Mouse (Mus musculus) frontal cortex, postnatal 25 days (tissue): ENCODE measurements around the gene 1700001C19Rik.

Source experiments
- DNase-seq, 2 experiments: peaks; one replicate each; pipeline ENCODE4 v3.0.0; 2022; ENCODE audit warnings: low spot score in 2 of 2

Gene 1700001C19Rik

GRCm38 (mm10) chr17:47436907-47437547 lies at the start of gene 1700001C19Rik:
TSS of gene 1700001C19Rik (minus strand) at chr17:47437376.
- DNase-seq, result no peak

DNA sequence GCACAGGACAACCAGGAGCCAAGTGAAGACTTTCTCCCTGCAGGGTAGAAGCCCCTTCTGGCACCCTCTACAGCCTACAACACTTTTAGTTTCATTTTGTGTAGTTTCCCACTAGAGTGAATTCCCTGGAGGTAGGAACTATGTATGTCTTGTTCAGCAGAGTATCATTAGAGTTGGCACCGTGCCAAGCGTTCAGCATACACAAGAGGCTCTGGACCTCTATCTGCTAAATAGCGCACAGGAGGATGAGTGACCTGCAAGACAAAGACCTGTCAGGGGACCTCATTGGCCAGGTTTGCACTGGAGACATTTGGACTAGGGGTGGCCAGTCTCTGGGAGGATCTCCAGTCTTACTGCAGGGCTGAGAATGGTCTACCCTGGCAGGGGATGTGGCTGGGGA lies 48.6 kb upstream of the 1700001C19Rik start:
- DNase-seq, result no peak

- DNase-seq, result no peak
Measured at GRCm38 (mm10) chr17:47484993-47485392, 47.8 kb upstream of the 1700001C19Rik start.

GRCm38 (mm10) chr17:47484241-47484921 lies 47.2 kb upstream of the 1700001C19Rik start:
- no peak for DNase-seq

GRCm38 (mm10) chr17:47482401-47482800 lies 45.2 kb upstream of the 1700001C19Rik start:
- peak in 1 of 2 experiments; percentile 33 for DNase-seq

GRCm38 (mm10) chr17:47479887-47480286 lies 42.7 kb upstream of the 1700001C19Rik start:
- DNase-seq, result no peak

- no peak for DNase-seq
Measured at GRCm38 (mm10) chr17:47475714-47476113, 38.5 kb upstream of the 1700001C19Rik start.

DNA sequence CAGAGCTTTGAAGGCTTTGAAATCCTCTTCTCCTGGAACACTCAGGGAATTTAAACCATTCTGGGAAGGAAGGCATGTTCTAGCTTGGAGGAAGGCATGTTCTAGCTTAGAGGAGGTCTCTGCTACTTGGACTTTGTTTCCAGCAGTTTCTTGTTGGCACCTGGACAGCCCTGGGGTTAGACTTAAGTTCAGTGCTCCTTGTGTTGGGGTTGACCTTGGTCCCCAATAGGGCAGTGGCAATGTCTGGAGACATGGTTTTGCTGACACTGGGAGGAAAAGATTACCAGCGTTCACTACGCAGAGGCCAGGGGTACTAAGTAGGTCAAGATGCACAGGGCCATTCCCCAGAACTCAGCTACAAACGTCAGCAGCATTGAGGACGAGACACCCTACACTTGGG lies 38.0 kb upstream of the 1700001C19Rik start:
- no peak for DNase-seq

- no peak for DNase-seq
Measured at GRCm38 (mm10) chr17:47474250-47474649, 37.1 kb upstream of the 1700001C19Rik start.

DNA sequence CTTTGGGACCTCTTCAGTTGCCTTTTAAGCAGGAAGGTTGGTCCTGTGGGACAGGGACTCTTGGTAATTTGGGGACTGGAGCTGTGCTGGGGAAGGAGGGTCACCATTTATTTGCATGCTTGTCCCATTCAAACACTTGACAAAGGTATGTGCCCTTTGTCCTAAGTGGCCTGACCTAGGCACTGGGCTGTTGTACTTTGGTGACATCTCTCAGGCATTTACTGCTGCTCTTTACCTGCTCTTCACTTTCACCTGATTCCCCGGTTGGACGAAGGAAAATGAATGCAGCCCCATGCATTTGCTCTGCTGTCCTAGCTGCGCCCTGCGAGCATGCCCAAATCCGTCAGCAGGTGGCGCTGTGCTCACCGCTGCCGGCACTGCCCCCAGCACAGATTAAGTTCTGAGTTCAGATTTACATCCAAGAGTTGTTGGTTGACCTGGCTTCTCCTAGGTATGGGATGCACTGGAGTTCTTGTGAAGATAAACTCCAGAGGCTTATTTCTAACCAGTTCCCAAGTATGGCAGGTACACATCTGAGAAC lies 36.3 kb upstream of the 1700001C19Rik start:
- DNase-seq, result peak in 1 of 2 experiments; percentile 17

- no peak for DNase-seq
Measured at GRCm38 (mm10) chr17:47472435-47473350, 35.5 kb upstream of the 1700001C19Rik start.

- DNase-seq, result no peak
Measured at GRCm38 (mm10) chr17:47470686-47471085, 33.5 kb upstream of the 1700001C19Rik start.

DNA sequence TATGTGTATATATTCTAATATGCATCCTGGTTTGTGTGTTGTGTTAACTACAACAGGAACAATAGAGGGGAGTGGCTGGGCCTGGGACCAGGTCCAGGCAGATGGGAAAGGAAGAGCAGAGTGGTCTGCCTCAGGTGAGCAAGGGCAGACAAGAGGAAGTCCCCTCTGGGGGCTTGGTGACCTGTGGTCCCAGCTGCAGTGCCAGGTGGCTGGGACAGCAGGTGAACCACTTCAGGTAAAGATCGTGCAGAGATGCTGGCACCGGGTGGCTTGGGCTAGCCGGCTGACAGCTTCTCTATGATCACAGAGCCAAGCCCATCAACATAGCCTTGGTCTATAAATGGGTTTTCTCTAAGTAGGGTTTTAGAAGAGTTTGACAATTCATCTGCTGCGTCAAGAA lies 32.9 kb upstream of the 1700001C19Rik start:
- no peak for DNase-seq

DNA sequence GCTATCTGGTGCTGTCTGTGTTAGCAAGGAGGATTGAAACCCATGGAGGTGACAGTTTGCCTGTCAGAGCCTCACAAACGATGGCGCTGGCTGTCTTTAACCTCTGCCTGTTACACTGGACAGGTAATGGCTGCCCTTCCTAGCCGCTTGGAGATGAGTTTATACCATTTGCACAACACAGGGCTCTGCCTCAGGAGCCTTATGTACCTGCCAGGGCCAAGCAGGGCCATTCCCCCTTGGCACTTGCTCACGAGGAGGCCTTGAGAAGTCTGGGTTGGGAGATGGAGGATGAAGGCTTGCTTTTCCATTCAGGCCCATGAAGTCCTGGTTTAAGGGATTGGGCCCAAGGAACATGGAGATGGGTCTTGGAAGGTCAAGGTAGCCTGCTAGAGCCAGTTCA lies 32.5 kb upstream of the 1700001C19Rik start:
- no peak for DNase-seq

DNA sequence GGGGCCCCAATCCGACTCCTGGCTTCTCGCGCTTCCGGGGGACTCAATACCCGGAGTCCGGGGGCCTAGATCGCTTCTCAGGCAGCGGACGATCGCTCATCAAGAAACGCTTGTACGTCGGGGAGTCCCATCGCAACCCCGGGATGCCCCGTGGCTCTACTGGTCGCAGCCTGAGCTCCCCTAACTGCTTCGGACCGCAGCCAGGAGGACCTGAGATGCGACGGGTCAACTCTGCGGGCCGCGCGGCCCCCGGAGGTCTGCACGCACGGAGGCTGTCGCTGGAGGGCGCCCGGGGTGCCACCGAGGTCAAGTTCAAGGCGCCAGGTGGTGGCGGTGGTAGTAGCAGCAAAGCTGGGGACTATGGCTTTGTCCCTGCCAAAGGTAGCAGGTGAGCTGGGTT lies 31.3 kb upstream of the 1700001C19Rik start:
- no peak for DNase-seq

DNA sequence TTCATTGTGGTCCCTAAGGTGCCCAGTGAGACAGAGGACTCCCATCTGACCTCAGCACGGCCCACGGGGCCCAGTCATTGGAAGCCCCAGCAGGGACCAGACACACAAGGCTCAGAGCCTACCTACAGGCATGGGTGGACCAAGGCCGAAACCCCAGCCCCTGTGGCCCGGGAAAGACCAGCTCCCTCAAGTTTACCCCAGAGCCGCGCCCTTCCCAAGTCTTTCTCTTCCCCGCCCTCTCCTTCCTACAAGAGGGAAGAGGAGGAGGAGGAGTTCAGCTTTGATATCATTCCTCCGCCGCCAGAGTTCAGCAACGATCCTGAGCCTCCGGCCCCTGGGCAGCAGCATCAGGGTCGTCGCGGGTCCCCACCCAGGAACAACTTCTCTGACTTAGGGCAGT lies 30.9 kb upstream of the 1700001C19Rik start:
- no peak for DNase-seq

DNA sequence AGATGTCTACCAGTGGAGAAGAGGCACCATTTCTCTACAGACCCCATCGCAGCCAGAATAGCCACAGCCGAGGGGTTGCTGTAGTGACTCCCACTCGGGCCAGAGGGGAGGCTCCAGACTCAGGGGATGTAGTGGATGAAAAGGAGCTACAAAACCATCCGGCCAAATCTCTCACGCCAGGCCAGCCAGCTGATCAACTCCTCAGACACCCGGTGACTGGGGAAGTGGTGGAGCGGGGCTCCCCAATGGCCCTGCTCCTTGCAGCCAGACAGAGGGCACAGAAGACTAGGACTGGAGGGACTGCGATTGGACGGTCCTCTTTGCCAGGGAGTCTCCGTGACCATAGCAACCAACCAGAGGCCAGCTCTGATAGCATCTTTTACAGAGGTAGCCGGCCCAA lies 30.5 kb upstream of the 1700001C19Rik start:
- no peak for DNase-seq

GRCm38 (mm10) chr17:47466284-47466683 lies 29.1 kb upstream of the 1700001C19Rik start:
- DNase-seq, result no peak

DNA sequence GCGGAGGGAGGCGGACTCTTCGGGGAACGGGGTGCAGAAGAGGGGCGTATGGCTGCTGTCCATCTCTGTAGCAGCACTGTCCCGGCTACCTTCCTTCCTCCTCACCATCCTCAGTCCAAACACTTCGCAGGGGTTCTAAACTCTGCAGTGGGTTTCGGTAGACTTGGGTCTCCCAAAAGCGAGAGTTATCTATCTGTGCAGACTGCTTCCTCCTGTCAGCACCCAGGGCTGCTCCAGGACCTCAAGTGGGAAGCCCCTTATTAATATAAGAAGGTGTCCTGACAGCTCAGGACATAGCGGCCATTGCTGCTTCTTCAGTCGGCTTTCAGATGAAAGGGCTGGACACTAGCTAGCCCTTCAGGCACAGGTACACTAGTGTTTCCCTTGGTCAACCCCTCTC lies 27.8 kb upstream of the 1700001C19Rik start:
- no peak for DNase-seq

- no peak for DNase-seq
Measured at GRCm38 (mm10) chr17:47464248-47464965, 27.2 kb upstream of the 1700001C19Rik start.

- DNase-seq, result no peak
Measured at GRCm38 (mm10) chr17:47462728-47463388, 25.7 kb upstream of the 1700001C19Rik start.
